Mouse (Mus musculus) MEL-GATA-1-ER (cell line): Measurements from ENCODE around the gene Casp6.
A peak's percentile ranks its signal among the peaks of the same experiment; 100 is the strongest.

Experiments used
- DNase-seq: peaks from one replicate; pipeline ENCODE4 v3.0.0-alpha.2; 2012; ENCODE audit warnings: low read depth; ENCODE audit errors: extremely low read depth

The Casp6 gene

GRCm38 (mm10) chr3:129918434-129918833 is 17.2 kb downstream of the Casp6 start:
- peak; percentile 36 for DNase-seq

GRCm38 (mm10) chr3:129923581-129923980 is 22.4 kb downstream of the Casp6 start:
- no peak for DNase-seq

- DNase-seq = no peak
Observed at GRCm38 (mm10) chr3:129925861-129926260, 24.6 kb downstream of the Casp6 start.

GRCm38 (mm10) chr3:129930213-129930778 is 29.1 kb downstream of the Casp6 start:
- DNase-seq = no peak

GRCm38 (mm10) chr3:129932443-129932842 is 31.2 kb downstream of the Casp6 start:
- peak; percentile 44 for DNase-seq

- DNase-seq = no peak
Observed at GRCm38 (mm10) chr3:129936561-129936960, 35.3 kb downstream of the Casp6 start.

- DNase-seq = no peak
Observed at GRCm38 (mm10) chr3:129937848-129938247, 36.6 kb downstream of the Casp6 start.

GRCm38 (mm10) chr3:129939058-129939457 is 37.8 kb downstream of the Casp6 start:
- no peak for DNase-seq

- DNase-seq = no peak
Observed at GRCm38 (mm10) chr3:129940780-129941179, 39.6 kb downstream of the Casp6 start.

GRCm38 (mm10) chr3:129941291-129941690 is 40.1 kb downstream of the Casp6 start:
- DNase-seq = no peak

GRCm38 (mm10) chr3:129943813-129944212 is 42.6 kb downstream of the Casp6 start:
- no peak for DNase-seq

GRCm38 (mm10) chr3:129946217-129946914 is 45.1 kb downstream of the Casp6 start:
- peak; percentile 74 for DNase-seq

GRCm38 (mm10) chr3:129948359-129948758 is 47.1 kb downstream of the Casp6 start:
- no peak for DNase-seq

- no peak for DNase-seq
Observed at GRCm38 (mm10) chr3:129949158-129949773, 48.0 kb downstream of the Casp6 start.

- no peak for DNase-seq
Observed at GRCm38 (mm10) chr3:129953296-129953695, 52.1 kb downstream of the Casp6 start.

GRCm38 (mm10) chr3:129962533-129962932 is 61.3 kb downstream of the Casp6 start:
- DNase-seq = no peak
